Mouse (Mus musculus) C2C12 (cell line): Measurements from ENCODE around the gene Gm14685.
"Not testable (repeated sequence)": the region's sequence is repeated elsewhere in the genome, so short reads cannot be mapped to it uniquely, and the experiment has no call there.

Experiments
- CEBPB ChIP-seq: IDR thresholded peaks from one replicate; pipeline ENCODE4 v1.6.1; 2011; ENCODE audit warnings: low read depth, mild to moderate bottlenecking, control low read depth, moderate library complexity
- CTCF ChIP-seq: IDR thresholded peaks from one replicate; pipeline ENCODE4 v1.5.1; 2011; ENCODE audit not compliant: control insufficient read depth, insufficient read depth, insufficient read length
- MAX ChIP-seq: IDR thresholded peaks from one replicate; pipeline ENCODE4 v1.6.1; 2011; ENCODE audit warnings: mild to moderate bottlenecking, control low read depth
- MYOG ChIP-seq: IDR thresholded peaks from one replicate; pipeline ENCODE4 v1.6.1; 2011; ENCODE audit not compliant: control insufficient read depth, insufficient read length; ENCODE audit errors: extremely low read depth
- USF1 ChIP-seq: IDR thresholded peaks from one replicate; pipeline ENCODE4 v1.6.1; 2011; ENCODE audit warnings: low read depth, mild to moderate bottlenecking, control low read depth, moderate library complexity

- not testable (repeated sequence) for TF ChIP-seq CTCF, CEBPB, MAX, USF1, MYOG
Measured at GRCm38 (mm10) chrX:73176889-73177288, 60.0 kb downstream of the Gm14685 start, which contains the start of gene Spin2d.
